Comparison of ENCODE assay signal across 11 mouse cellular contexts in genomic region chr1:44437822-44438221, GRCm38 (mm10).
DNase-seq lines count a peak whose midpoint lies in the region; ATAC-seq lines count a peak whose summit lies in the region.
"Had no signal": no experiment of that assay in that cellular context is flagged by ENCODE, and none has a peak within 500 bp of the region (broad histone marks: within the 10 kb centered on the region; RNA-seq: fewer than 3 reads in every experiment).

No protein-coding gene starts in this region.

- no peaks in the 10 kb centered on the region for H3K9me3 ChIP-seq in kidney, embryonic 14.5 days (ENCODE audit: control insufficient read depth, low read length)
- peaks cover 2% of the 10 kb centered on the region; the same call in 1 of the 2 replicates for H3K9me3 ChIP-seq in neural tube, embryonic 15.5 days (replicated peaks)
- H3K9me3 ChIP-seq: lung, embryonic 15.5 days; neural tube, embryonic 12.5 days had no signal

- no peak overlapping the region for H3K4me3 ChIP-seq in kidney, embryonic 14.5 days (ENCODE audit: low read length)
- H3K4me3 ChIP-seq in neural tube, embryonic 15.5 days (replicated peaks), result no peak overlapping the region
- H3K4me3 ChIP-seq: erythroblast, embryonic 14.5 days; lung, embryonic 15.5 days; neural tube, embryonic 12.5 days had no signal

- H3K27ac ChIP-seq in kidney, embryonic 14.5 days (ENCODE audit: low read depth, low read length), result no peak overlapping the region
- H3K27ac ChIP-seq in neural tube, embryonic 15.5 days (replicated peaks), result no peak overlapping the region
- H3K27ac ChIP-seq: lung, embryonic 15.5 days; neural tube, embryonic 12.5 days had no signal

- no peaks in the 10 kb centered on the region for H3K4me1 ChIP-seq in kidney, embryonic 14.5 days (ENCODE audit: control insufficient read depth, insufficient read depth, low read length)
- no peaks in the 10 kb centered on the region for H3K4me1 ChIP-seq in neural tube, embryonic 15.5 days
- H3K4me1 ChIP-seq: lung, embryonic 15.5 days; neural tube, embryonic 12.5 days had no signal

- no peak overlapping the region for H3K9ac ChIP-seq in kidney, embryonic 14.5 days (ENCODE audit: low read depth, low read length)
- H3K9ac ChIP-seq in neural tube, embryonic 15.5 days (replicated peaks), result no peak overlapping the region
- H3K9ac ChIP-seq: lung, embryonic 15.5 days; neural tube, embryonic 12.5 days had no signal

- no peaks in the 10 kb centered on the region for H3K27me3 ChIP-seq in kidney, embryonic 14.5 days (ENCODE audit: control insufficient read depth, insufficient read depth, low read length)
- no peaks in the 10 kb centered on the region for H3K27me3 ChIP-seq in neural tube, embryonic 15.5 days (replicated peaks)
- H3K27me3 ChIP-seq: lung, embryonic 15.5 days; neural tube, embryonic 12.5 days had no signal

- H3K36me3 ChIP-seq in kidney, embryonic 14.5 days (ENCODE audit: control insufficient read depth, insufficient read depth, low read length), result no peaks in the 10 kb centered on the region
- no peaks in the 10 kb centered on the region for H3K36me3 ChIP-seq in neural tube, embryonic 15.5 days
- H3K36me3 ChIP-seq: lung, embryonic 15.5 days; neural tube, embryonic 12.5 days had no signal

- no peak for ATAC-seq in kidney, embryonic 14.5 days (ENCODE audit: low FRiP score, low TSS enrichment)
- no peak for ATAC-seq in neural tube, embryonic 15.5 days (ENCODE audit: low FRiP score)

- WGBS in kidney, embryonic 14.5 days, result 82% methylated on average over 2 of the region's 2 CpGs
- whole genome bisulfite sequencing in neural tube, embryonic 15.5 days, result 69% methylated on average over 2 of the region's 2 CpGs

- H3K4me2 ChIP-seq in kidney, embryonic 14.5 days (replicated peaks; ENCODE audit: low read depth, low read length), result no peak overlapping the region
- H3K4me2 ChIP-seq in neural tube, embryonic 15.5 days, result no peak overlapping the region
- H3K4me2 ChIP-seq: lung, embryonic 15.5 days; neural tube, embryonic 12.5 days had no signal

- peak; percentile 21 for DNase-seq in adrenal gland, adult 2 months
- DNase-seq in adrenal gland, postnatal 4 days (ENCODE audit: low spot score in 2 of 2), result no peak
- DNase-seq in kidney, postnatal 10 days, result peak; percentile 11
- peak; percentile 2 for DNase-seq in urinary bladder, postnatal 25 days (ENCODE audit: low spot score)
- no peak for DNase-seq in urinary bladder, postnatal 36 days (ENCODE audit: low spot score in 2 of 2)
- DNase-seq in left cerebral cortex, adult 8-10 months (ENCODE audit: low spot score in 2 of 2), result no peak

Comparison
In these comparisons a context has a peak if more than half of its experiments do, and no peak if none do; other contexts are left out.
1. DNase-seq: peak in adrenal gland, adult 2 months (single experiment), kidney, postnatal 10 days (single experiment) and urinary bladder, postnatal 25 days (single experiment); none in adrenal gland, postnatal 4 days (0 of 2), urinary bladder, postnatal 36 days (0 of 2) and left cerebral cortex, adult 8-10 months (0 of 2).